20 mouse cellular contexts compared by ENCODE assay signal in genomic region chr6:115916611-115917010, GRCm38 (mm10). TPM values are rescaled to one million over a fixed set of nuclear protein-coding genes. Genes with fewer than 3 reads are reported as not detected.
A peak's percentile ranks its signal among the peaks of the same experiment; 100 is the strongest.
DNase-seq lines count a peak whose midpoint lies in the region; ATAC-seq and TF ChIP-seq lines count a peak whose summit lies in the region.
"Had no signal": no experiment of that assay in that cellular context is flagged by ENCODE, and none has a peak within 500 bp of the region (broad histone marks: within the 10 kb centered on the region; RNA-seq: fewer than 3 reads in every experiment).

No protein-coding gene starts in this region.

- intact Hi-C loops in left cerebral cortex, adult 2 months (cut with DNase I), result no loop called here
- intact Hi-C loops in left cerebral cortex, postnatal 36 days (cut with DNase I), result loop anchor here (5.0 kb wide), 1 partner anchor 41 kb away; no protein-coding TSS in a partner anchor

- 0 out of 2 replicates have a peak, but pooled peaks have one; percentile 27 for ATAC-seq in heart, embryonic 12.5 days (ENCODE audit: insufficient number of reproducible peaks, low FRiP score)
- ATAC-seq in neural tube, embryonic 15.5 days (ENCODE audit: low FRiP score), result no peak
- ATAC-seq: CD4-positive, CD25-positive, alpha-beta regulatory T cell, adult 4 months; intestine, embryonic 16.5 days; liver, embryonic 12.5 days; midbrain, embryonic 15.5 days had no signal

- H3K9me3 ChIP-seq in heart, embryonic 12.5 days (replicated peaks), result no peaks in the 10 kb centered on the region
- no peaks in the 10 kb centered on the region for H3K9me3 ChIP-seq in neural tube, embryonic 15.5 days (replicated peaks)
- H3K9me3 ChIP-seq: liver, embryonic 12.5 days; midbrain, embryonic 15.5 days had no signal

- no peak for DNase-seq in heart, adult 8-10 months (ENCODE audit: low spot score)
- no peak for DNase-seq in left cerebral cortex, adult 2 months (ENCODE audit: extremely low spot score in 1 of 2, low spot score in 2 of 2)
- DNase-seq in left cerebral cortex, postnatal 36 days (ENCODE audit: low spot score in 2 of 2), result no peak
- DNase-seq in cerebellum, adult 18-20 months, result peak; percentile 55 to 66
- DNase-seq in cerebellum, postnatal 14 days, result peak; percentile 62 to 63
- DNase-seq in right cerebral cortex, postnatal 25 days, result no peak
- DNase-seq: kidney, postnatal 14 days; left cerebral cortex, postnatal 4 days; spleen, adult 18-20 months; thymus, postnatal 4 days had no signal

- H3K4me1 ChIP-seq in heart, embryonic 12.5 days (replicated peaks), result peaks cover 71% of the 10 kb centered on the region
- peaks cover 13% of the 10 kb centered on the region; the same call in 1 of the 2 replicates for H3K4me1 ChIP-seq in neural tube, embryonic 15.5 days

- H3K27ac ChIP-seq in heart, embryonic 12.5 days (ENCODE audit: poor library complexity, severe bottlenecking), result no peak overlapping the region
- peak overlapping the region; percentile 86 for H3K27ac ChIP-seq in left cerebral cortex, adult 2 months
- no peak overlapping the region for H3K27ac ChIP-seq in neural tube, embryonic 15.5 days (replicated peaks)
- H3K27ac ChIP-seq: liver, embryonic 12.5 days; midbrain, embryonic 15.5 days had no signal

- H3K4me3 ChIP-seq in heart, embryonic 12.5 days, result no peak overlapping the region
- H3K4me3 ChIP-seq in left cerebral cortex, adult 2 months, result no peak overlapping the region
- no peak overlapping the region for H3K4me3 ChIP-seq in neural tube, embryonic 15.5 days (replicated peaks)
- H3K4me3 ChIP-seq: liver, embryonic 12.5 days; midbrain, embryonic 15.5 days had no signal

- H3K9ac ChIP-seq in heart, embryonic 12.5 days, result 0 out of 2 replicates have a peak overlapping the region, but pooled peaks have one; percentile 1
- no peak overlapping the region for H3K9ac ChIP-seq in neural tube, embryonic 15.5 days (replicated peaks)
- H3K9ac ChIP-seq: liver, embryonic 12.5 days; midbrain, embryonic 15.5 days had no signal

- H3K36me3 ChIP-seq in heart, embryonic 12.5 days, result peaks cover 5% of the 10 kb centered on the region
- peaks cover 3% of the 10 kb centered on the region; the same call in 1 of the 2 replicates for H3K36me3 ChIP-seq in neural tube, embryonic 15.5 days
- H3K36me3 ChIP-seq: liver, embryonic 12.5 days; midbrain, embryonic 15.5 days had no signal

- no peaks in the 10 kb centered on the region for H3K27me3 ChIP-seq in heart, embryonic 12.5 days (replicated peaks)
- no peaks in the 10 kb centered on the region for H3K27me3 ChIP-seq in neural tube, embryonic 15.5 days (replicated peaks)
- H3K27me3 ChIP-seq: liver, embryonic 12.5 days; midbrain, embryonic 15.5 days had no signal

- WGBS in heart, embryonic 12.5 days, result 27% methylated on average over 5 of the region's 5 CpGs
- 85% methylated on average over 5 of the region's 5 CpGs for WGBS in neural tube, embryonic 15.5 days

- no peak overlapping the region for H3K4me2 ChIP-seq in heart, embryonic 12.5 days
- H3K4me2 ChIP-seq in neural tube, embryonic 15.5 days, result no peak overlapping the region
- H3K4me2 ChIP-seq: liver, embryonic 12.5 days; midbrain, embryonic 15.5 days had no signal

- TF ChIP-seq CTCF in left cerebral cortex, adult 2 months (IDR thresholded peaks at IDR 0.05), result no peak

RNA-seq across cellular contexts. Expression of gene Rho, which starts 14.9 kb away (rescaled TPM):
- polyA plus RNA-seq in heart, embryonic 12.5 days (2016; fragmentation: Nextera tagmentation; extraction: Ambion mirVana), result 0.13 TPM in 1 of 2 replicates, not detected in the other
- not detected for total RNA-seq in heart, adult 8-10 months (2022)
- under 1 TPM; 0.56 to 0.79 TPM for total RNA-seq in left cerebral cortex, adult 2 months (2021)
- total RNA-seq in left cerebral cortex, postnatal 36 days (2021), result under 1 TPM; 0.17 to 0.70 TPM
- polyA plus RNA-seq in neural tube, embryonic 15.5 days (2015; fragmentation: Nextera tagmentation; extraction: Ambion mirVana), result 2.0 and 2.1 TPM in 2 replicates
- polyA plus RNA-seq: CD4-positive, CD25-positive, alpha-beta regulatory T cell, adult 4 months; heart, postnatal 0 days; liver, embryonic 12.5 days; neural tube, embryonic 11.5 days had no signal

RNA-seq across cellular contexts. Expression of gene H1foo, which starts 28.1 kb away (rescaled TPM):
- not detected in 2 replicates for polyA plus RNA-seq in heart, embryonic 12.5 days (2016; fragmentation: Nextera tagmentation; extraction: Ambion mirVana)
- not detected for total RNA-seq in heart, adult 8-10 months (2022)
- total RNA-seq in left cerebral cortex, adult 2 months (2021), result not detected
- total RNA-seq in left cerebral cortex, postnatal 36 days (2021), result not detected
- not detected in 2 replicates for polyA plus RNA-seq in neural tube, embryonic 15.5 days (2015; fragmentation: Nextera tagmentation; extraction: Ambion mirVana)
- total RNA-seq: layer of hippocampus, postnatal 10 days; left cerebral cortex, postnatal 4 days had no signal
- polyA plus RNA-seq: CD4-positive, CD25-positive, alpha-beta regulatory T cell, adult 4 months; heart, postnatal 0 days; intestine, embryonic 16.5 days; liver, embryonic 12.5 days; midbrain, embryonic 15.5 days; neural tube, embryonic 11.5 days; testis, adult 2 months had no signal

Comparison
In these comparisons a context has a peak if more than half of its experiments do, and no peak if none do; other contexts are left out.
1. DNase-seq: peak in cerebellum, adult 18-20 months (2 of 2) and cerebellum, postnatal 14 days (2 of 2); none in heart, adult 8-10 months (single experiment), left cerebral cortex, adult 2 months (0 of 2), left cerebral cortex, postnatal 36 days (0 of 2) and right cerebral cortex, postnatal 25 days (single experiment).